Mouse (Mus musculus) heart, embryonic 12.5 days (tissue): ENCODE data around the gene Fgf8. TPM values are rescaled to one million over a fixed set of nuclear protein-coding genes. Genes with fewer than 3 reads are reported as not detected.

ENCODE experiments used
- ATAC-seq: fragments of 200-750 bp; cut with Nextera tagmentation; 2 replicates; pipeline ENCODE4 v1.8.0; 2017; ENCODE audit warnings: moderate TSS enrichment, moderate library complexity; ENCODE audit not compliant: insufficient number of reproducible peaks, low FRiP score
- H3K27ac ChIP-seq: fragments of 300-500 bp; sonication (generic); 2 replicates; pipeline ENCODE4 v1.5.1; 2016; ENCODE audit warnings: mild to moderate bottlenecking, moderate library complexity; ENCODE audit not compliant: poor library complexity, severe bottlenecking
- H3K27me3 ChIP-seq: fragments of 300-500 bp; sonication (generic); replicated peaks from 2 replicates; pipeline ENCODE4 v1.6.1; 2016; ENCODE audit warnings: mild to moderate bottlenecking, moderate library complexity
- H3K36me3 ChIP-seq: fragments of 300-500 bp; sonication (generic); 2 replicates; pipeline ENCODE4 v1.6.1; 2016; ENCODE audit warnings: mild to moderate bottlenecking, moderate library complexity
- H3K4me1 ChIP-seq: fragments of 300-500 bp; sonication (generic); replicated peaks from 2 replicates; pipeline ENCODE4 v1.6.1; 2016; ENCODE audit warnings: mild to moderate bottlenecking
- H3K4me2 ChIP-seq: fragments of 300-500 bp; sonication (generic); 2 replicates; pipeline ENCODE4 v1.6.1; 2016; ENCODE audit warnings: mild to moderate bottlenecking, moderate library complexity
- H3K4me3 ChIP-seq: fragments of 300-500 bp; sonication (generic); 2 replicates; pipeline ENCODE4 v1.5.1; 2016; ENCODE audit warnings: mild to moderate bottlenecking
- H3K9ac ChIP-seq: fragments of 300-500 bp; sonication (generic); 2 replicates; pipeline ENCODE4 v1.6.1; 2016; ENCODE audit warnings: mild to moderate bottlenecking, moderate library complexity
- H3K9me3 ChIP-seq: fragments of 300-500 bp; sonication (generic); replicated peaks from 2 replicates; pipeline ENCODE4 v1.6.1; 2016; ENCODE audit warnings: mild to moderate bottlenecking, moderate library complexity
- WGBS: fragments of 180-500 bp; shearing (Covaris S2); methylation state at CpG from one replicate; pipeline ENCODE4 v1.1.7; 2016; 5-methylcytosine and 5-hydroxymethylcytosine counted together
- polyA plus RNA-seq: library from polyadenylated mRNA; unstranded; fragments of >200 nt; fragmentation: Nextera tagmentation; extraction: Ambion mirVana; gene quantifications from 2 replicates; pipeline ENCODE4 v1.2.1, GENCODE M21; 2016

Fgf8 gene
- polyA plus RNA-seq, 1 experiment from 2014 or later = not detected

DNA sequence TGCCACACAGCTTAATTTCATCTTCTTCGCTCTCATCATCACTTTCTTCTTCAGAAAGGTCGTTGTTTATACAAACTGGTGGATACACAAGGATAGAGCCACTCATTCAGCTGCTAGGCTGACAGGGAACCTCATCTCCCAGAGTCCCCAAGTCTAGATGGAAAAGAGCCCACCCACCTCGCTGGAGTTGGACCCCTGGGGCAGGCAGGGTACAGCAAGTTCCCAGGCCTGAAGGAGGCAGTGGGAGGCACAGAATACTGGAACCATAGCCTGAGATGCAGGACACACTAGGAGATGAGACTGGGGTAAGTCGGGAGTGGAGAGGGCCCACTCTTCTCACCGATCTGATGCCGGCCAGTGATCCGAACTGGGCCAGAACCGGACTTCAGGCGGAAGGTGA lies 5.5 kb upstream of the Fgf8 start:
- Histone ChIP-seq H3K4me2 (peak overlapping the region; percentile 99), H3K4me1 (peaks cover 41% of the 10 kb centered on the region), H3K9me3 (no peaks in the 10 kb centered on the region), H3K27ac (no peak overlapping the region), H3K9ac (peak overlapping the region; percentile 98; the same call in 1 of the 2 replicates), H3K36me3 (peaks cover 15% of the 10 kb centered on the region), H3K4me3 (peak overlapping the region; percentile 99), H3K27me3 (peaks cover 34% of the 10 kb centered on the region)
- no peak for ATAC-seq
- 33% methylated on average over 9 of the region's 9 CpGs for WGBS

DNA sequence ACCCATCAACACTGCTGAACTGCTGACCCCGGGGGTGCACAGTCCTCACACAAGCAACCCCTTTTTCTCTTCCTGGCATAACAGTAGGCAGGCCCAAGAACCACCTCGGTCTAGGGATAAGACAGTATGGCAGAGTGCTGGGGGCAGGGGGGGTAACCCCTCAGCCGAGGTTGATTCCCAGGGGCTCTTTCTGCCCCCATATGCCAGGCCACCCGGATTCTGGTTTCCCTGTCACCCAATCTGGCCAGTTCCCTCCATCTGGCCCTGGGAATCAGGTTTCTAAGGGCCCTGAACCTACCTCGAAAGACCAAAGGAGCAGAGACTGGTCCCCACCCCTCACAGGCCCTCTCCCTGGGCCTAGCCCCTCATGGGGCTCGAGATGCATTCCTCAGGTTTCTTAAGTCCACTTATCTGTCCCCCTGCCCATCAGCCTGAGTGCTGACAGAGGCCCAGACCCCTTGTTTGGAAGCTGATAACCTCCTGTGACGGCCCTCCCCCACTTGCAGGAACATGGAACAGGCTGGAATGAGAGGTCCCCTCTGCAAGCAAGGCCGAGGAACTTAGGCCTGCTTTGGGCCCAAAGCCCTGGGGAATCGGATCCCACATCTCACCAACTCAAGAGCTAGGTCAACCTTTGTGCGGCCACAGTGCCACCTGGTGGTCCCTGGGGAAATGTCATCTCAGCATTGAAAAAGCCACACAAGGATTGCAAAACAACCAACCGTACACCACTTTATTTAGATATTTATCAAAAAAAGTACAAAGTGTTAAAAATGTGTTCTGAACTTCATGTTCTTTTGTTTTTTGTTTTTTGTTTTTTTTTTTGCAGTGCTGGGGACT lies 4.5 kb upstream of the Fgf8 start:
- no peak overlapping the region for H3K9ac ChIP-seq
- ATAC-seq = no peak
- no peak overlapping the region for H3K4me3 ChIP-seq
- no peak overlapping the region for H3K27ac ChIP-seq
- H3K4me2 ChIP-seq = no peak overlapping the region
- H3K9me3 ChIP-seq = no peaks in the 10 kb centered on the region
- 15% methylated on average over 11 of the region's 11 CpGs for WGBS
- H3K36me3 ChIP-seq = peaks cover 7% of the 10 kb centered on the region
- H3K4me1 ChIP-seq = peaks cover 49% of the 10 kb centered on the region
- H3K27me3 ChIP-seq = peaks cover 44% of the 10 kb centered on the region

DNA sequence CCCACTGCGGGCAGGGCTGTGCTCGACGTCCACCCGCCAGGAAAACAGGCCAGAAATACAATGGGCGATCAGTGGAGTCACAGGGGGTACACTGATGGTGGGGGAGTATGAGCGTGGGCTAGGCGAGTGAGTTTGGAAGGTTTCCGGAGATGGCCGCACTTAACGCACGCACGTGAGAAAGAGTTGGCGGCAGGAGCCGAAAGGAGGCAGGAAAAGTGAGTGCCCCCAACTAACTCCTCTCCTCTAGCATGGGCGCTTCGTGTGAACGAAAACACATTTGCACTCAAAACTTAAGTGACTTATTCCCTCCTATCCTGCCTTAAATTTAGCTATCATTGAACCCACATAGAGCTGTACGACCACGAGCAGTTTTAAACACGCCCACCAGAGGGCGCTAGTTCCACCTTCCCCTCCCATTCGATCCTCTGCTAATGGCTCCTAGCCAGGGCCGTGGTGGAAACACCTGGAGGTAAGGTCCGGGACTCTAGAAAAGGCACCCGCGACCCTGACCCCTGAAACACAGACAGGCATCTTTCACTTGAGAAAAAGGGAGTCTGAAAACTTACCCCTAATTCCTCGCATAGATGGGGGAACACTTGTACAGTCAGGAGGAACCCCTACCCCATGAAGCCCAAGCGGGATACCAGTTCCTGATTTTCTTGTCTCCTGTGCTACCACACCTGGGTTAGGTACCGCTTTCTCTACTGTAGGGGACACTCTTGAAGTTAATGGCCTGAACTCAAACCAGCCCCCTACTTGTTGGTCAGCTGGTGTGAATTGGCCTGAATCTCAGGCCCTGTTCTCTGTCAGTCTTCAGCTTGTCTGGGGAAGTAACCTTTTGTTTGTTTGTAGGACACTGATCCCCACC lies 3.7 kb upstream of the Fgf8 start:
- no peak overlapping the region for H3K27ac ChIP-seq
- H3K4me3 ChIP-seq = peak overlapping the region; percentile 25
- no peaks in the 10 kb centered on the region for H3K9me3 ChIP-seq
- ATAC-seq = no peak
- no peak overlapping the region for H3K9ac ChIP-seq
- H3K36me3 ChIP-seq = no peaks in the 10 kb centered on the region
- H3K4me1 ChIP-seq = peaks cover 57% of the 10 kb centered on the region
- WGBS = 7% methylated on average over 29 of the region's 29 CpGs
- H3K27me3 ChIP-seq = peaks cover 52% of the 10 kb centered on the region
- H3K4me2 ChIP-seq = peak overlapping the region; percentile 61

DNA sequence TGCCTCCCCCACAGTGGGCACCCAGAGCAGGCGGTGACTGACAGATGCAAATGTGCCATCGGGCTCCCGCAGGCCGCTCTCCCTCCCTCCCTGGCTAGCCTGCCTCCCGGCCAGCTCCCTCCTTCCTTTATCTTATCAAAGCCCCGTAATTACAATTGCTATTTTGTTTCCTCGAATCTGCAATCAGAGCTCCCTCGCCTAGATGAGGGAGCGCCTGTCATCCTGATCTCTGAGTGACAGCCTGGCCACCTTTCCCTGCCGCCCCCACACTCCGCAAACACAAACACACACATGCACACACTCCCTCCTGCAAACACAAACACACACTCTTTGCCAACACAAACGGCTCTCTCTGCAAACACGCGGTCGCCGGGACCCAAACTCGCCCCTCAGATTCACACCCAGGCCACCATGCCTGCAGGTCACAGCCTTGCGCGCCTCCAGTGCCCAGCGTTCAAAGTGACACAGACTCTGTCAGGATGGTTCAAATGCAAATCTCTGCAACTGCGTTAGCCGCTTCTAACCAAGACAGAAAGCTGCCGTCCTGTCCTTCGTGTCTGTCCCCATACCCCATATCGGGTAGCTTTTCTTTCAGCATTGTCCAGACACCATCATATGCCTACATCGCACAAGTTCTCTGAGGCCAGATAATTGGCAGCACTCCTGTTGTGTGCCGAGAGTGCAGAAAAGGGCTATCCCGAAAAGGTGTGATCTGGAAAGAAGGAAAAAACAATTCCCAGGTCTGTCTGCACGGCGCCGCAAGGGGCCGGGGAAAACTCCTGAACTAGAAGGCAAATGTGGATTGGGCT lies 2.8 kb upstream of the Fgf8 start:
- Histone ChIP-seq H3K36me3 (no peaks in the 10 kb centered on the region), H3K9me3 (no peaks in the 10 kb centered on the region), H3K9ac (peak overlapping the region; percentile 43; the same call in 1 of the 2 replicates), H3K27ac (no peak overlapping the region), H3K4me1 (peaks cover 57% of the 10 kb centered on the region), H3K4me3 (peak overlapping the region; percentile 25), H3K27me3 (peaks cover 60% of the 10 kb centered on the region), H3K4me2 (peak overlapping the region; percentile 61)
- 1% methylated on average over 32 of the region's 32 CpGs for WGBS
- ATAC-seq = no peak

DNA sequence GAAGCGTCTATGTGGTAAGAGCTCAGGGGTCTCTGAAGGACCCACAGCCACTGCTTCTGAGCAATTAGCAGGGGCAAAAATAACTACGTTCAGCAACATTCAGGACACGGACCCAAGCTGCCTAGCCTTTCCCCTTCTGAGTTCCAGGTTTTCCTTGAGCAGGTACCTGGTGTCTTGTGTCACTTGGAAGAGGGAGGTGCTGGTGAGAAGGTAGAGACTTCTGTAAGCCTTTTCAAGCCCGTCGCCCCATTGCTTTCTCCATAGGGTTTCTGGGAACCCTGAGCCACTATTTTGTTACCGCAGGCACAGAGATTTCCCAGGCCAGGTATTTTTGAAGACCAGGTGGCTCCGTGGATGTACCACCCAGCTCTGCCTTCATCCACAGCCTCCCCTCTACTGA lies 904 bp upstream of the Fgf8 start:
- Histone ChIP-seq H3K4me2 (peak overlapping the region; percentile 93; the same call in 1 of the 2 replicates), H3K4me1 (peaks cover 49% of the 10 kb centered on the region), H3K36me3 (no peaks in the 10 kb centered on the region), H3K4me3 (no peak overlapping the region), H3K27me3 (peaks cover 78% of the 10 kb centered on the region), H3K27ac (no peak overlapping the region), H3K9ac (no peak overlapping the region), H3K9me3 (no peaks in the 10 kb centered on the region)
- 14% methylated on average over 7 of the region's 7 CpGs for WGBS
- no peak for ATAC-seq

DNA sequence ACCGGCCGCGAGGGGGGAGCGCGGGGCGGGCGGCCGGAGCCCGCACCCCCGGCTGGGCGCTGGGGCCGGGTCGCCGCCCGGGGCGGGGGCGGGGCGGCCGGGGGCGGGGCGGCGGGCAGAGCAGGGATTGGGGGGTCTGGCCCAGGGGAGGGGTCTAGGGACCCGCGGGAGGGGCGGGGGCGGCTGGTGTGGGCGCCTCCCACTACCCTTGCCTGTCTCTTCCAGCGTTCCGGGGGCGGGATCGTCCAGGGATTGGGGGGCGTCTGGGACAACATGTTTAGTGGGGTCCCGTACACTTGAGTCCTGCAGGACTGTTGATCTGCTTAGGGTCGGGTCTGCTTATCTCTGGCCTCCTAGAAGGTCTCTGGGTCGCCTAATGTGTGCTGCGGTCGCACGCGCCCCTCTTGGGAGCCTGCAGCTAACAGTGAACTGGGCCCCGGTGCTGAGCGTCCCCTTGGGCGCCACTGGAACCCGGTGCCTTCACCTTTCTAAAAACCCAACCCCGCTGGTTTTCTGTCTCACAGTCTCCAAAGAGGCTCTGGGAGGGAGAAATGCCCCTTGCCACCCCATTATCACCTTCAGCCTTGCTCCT lies 365 bp upstream of the Fgf8 start:
- Histone ChIP-seq H3K27ac (no peak overlapping the region), H3K4me2 (peak overlapping the region; percentile 93), H3K9ac (peak overlapping the region; percentile 42; the same call in 1 of the 2 replicates), H3K4me3 (peak overlapping the region; percentile 56), H3K27me3 (peaks cover 83% of the 10 kb centered on the region), H3K4me1 (peaks cover 44% of the 10 kb centered on the region), H3K9me3 (no peaks in the 10 kb centered on the region), H3K36me3 (no peaks in the 10 kb centered on the region)
- whole genome bisulfite sequencing = 2% methylated on average over 24 of the region's 44 CpGs
- no peak for ATAC-seq

DNA sequence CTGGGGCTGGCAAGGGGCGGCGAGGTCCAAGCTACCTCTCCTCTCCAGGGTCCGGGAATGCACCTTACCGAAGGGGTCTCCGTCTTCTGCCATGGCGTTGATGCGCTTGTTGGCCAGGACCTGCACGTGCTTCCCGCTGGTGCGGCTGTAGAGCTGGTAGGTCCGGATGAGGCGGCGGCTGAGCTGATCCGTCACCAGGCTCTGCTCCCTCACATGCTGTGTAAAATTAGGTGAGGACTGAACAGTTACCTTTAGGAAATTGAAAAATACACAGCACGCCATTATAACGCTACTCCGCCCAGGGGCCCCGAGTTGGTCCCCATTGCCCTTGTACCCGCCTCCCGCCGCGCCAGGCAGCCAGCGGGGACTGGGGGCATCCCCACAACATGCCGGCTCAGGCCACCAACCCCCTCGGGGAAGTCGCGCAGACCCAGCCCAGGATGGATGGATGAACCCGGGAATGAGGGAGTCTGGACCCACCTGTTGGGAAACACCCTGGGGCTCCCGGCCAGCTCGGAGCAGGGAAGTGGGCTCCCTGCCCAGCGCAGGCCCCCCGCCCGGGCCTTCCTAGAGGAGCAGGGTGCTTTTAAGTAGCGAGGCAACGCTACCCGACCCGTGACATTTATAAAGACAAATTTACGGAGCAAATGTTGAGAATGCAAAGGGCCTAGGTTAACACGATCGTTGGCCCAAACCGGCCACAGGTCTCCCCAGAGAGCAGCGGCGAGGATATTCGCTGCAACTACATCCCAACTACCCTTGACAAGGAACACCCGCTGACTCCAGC lies 1.1 kb downstream of the Fgf8 start:
- Histone ChIP-seq H3K4me3 (peak overlapping the region; percentile 56), H3K4me2 (peak overlapping the region; percentile 93), H3K9me3 (no peaks in the 10 kb centered on the region), H3K4me1 (peaks cover 40% of the 10 kb centered on the region), H3K9ac (no peak overlapping the region), H3K27me3 (peaks cover 93% of the 10 kb centered on the region), H3K27ac (no peak overlapping the region), H3K36me3 (no peaks in the 10 kb centered on the region)
- no peak for ATAC-seq
- 3% methylated on average over 45 of the region's 45 CpGs for WGBS

DNA sequence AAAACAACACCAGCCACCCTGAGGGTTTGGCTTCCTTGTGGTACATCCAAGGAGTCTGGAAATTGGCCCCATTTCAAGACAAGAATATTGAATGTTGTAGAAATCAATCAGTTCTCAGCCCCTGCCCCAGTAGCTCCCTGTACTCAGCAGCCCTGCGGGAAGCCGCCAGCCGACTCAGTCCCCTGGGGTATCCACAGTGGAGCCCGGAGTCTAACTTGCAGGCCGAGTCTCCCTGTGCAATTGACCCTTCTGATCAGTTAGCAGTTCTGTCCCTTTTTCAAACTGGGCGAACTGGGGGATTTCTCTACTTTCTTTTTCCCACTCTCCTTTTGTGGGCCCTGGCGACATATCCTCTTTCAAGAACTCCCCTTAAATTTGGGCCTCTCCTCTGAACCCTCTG lies 1.9 kb downstream of the Fgf8 start:
- no peak overlapping the region for H3K9ac ChIP-seq
- H3K36me3 ChIP-seq = no peaks in the 10 kb centered on the region
- H3K4me3 ChIP-seq = no peak overlapping the region
- H3K27ac ChIP-seq = no peak overlapping the region
- 20% methylated on average over 7 of the region's 7 CpGs for WGBS
- H3K4me1 ChIP-seq = peaks cover 33% of the 10 kb centered on the region
- peaks cover 95% of the 10 kb centered on the region for H3K27me3 ChIP-seq
- no peak overlapping the region for H3K4me2 ChIP-seq
- no peak for ATAC-seq
- H3K9me3 ChIP-seq = no peaks in the 10 kb centered on the region

DNA sequence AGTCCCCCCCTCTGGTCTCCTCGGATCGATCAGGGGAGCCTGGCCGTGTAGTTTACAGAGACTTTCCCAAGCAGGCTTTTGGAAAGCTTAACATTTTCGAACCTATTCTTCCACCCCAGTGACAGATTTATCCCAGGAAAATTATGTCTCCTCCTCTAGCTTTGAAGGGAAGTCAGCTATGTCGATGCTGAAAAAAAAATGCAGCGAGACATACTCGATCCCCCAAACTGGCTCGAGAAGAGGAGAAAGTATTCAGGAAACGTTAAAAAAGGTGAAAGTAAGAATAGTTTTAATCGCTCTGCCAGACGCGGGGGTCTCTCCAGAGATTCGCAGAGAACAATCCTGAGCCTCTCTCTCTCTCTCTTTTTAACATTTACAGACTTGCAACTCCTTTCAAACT lies 2.5 kb downstream of the Fgf8 start:
- H3K4me1 ChIP-seq = peaks cover 27% of the 10 kb centered on the region
- no peaks in the 10 kb centered on the region for H3K9me3 ChIP-seq
- no peak overlapping the region for H3K4me2 ChIP-seq
- no peak for ATAC-seq
- H3K27ac ChIP-seq = no peak overlapping the region
- 24% methylated on average over 13 of the region's 13 CpGs for WGBS
- no peak overlapping the region for H3K4me3 ChIP-seq
- H3K36me3 ChIP-seq = no peaks in the 10 kb centered on the region
- peaks cover 95% of the 10 kb centered on the region for H3K27me3 ChIP-seq
- no peak overlapping the region for H3K9ac ChIP-seq

DNA sequence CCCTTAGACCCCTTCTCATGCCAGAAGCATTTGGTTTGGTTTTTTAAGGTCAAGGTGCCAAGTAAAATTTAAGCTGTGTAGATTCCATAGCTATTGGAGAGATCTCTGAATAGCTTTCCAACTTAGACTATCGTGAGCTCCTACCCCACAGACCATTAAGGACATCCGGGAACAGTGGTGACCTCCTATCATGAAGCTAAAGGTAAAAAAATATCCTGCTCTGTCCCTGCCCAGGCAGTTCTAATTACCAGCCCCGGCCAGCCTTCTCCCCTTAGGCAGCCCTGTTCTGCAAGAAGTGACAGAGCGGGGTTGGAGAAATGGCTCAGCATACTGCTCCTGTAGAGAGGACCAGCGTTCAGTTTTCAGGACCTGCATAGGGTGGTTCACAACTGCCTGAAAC lies 4.2 kb downstream of the Fgf8 start:
- Histone ChIP-seq H3K9ac (no peak overlapping the region), H3K4me1 (peaks cover 22% of the 10 kb centered on the region), H3K4me2 (no peak overlapping the region), H3K27ac (no peak overlapping the region), H3K4me3 (no peak overlapping the region), H3K27me3 (peaks cover 94% of the 10 kb centered on the region), H3K36me3 (no peaks in the 10 kb centered on the region), H3K9me3 (no peaks in the 10 kb centered on the region)
- 65% methylated on average over 5 of the region's 5 CpGs for WGBS
- no peak for ATAC-seq
